ENCODE assay signal across 7 mouse cellular contexts in the genomic region with DNA sequence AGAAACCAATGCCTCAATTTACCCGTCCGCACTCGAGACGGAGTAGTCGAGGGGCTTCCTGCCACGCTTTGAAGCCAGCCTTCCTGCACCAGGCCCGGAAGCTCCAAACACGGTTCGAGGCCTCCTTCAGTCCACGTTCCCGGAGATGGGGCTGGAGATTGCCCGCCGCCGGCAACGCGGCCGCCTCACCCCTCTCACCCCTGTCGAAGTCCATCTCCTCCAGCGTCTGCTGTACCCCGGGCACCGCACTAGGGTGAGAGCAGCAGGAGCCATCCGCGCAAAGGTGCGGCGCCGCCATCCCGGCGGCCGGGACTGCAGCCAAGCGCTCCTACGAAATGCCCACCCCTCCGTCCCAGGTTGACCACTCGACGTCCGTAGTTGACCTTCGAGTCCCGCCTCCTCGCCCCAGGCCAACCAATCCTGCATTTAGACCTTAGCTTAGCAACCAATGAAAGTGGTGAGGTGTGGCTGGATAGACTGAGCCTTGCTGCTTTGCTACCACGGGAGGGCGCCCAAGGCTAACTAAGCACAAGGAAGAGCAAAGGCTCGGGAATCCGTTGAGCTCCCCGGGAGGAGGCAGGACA. TPM values are rescaled to one million over a fixed set of nuclear protein-coding genes. Genes with fewer than 3 reads are reported as not detected.
DNase-seq lines count a peak whose midpoint lies in the region; ATAC-seq lines count a peak whose summit lies in the region.

A gene (minus strand): TSS at position 558 of the 584 bp plus-strand sequence.

- H3K4me2 ChIP-seq in embryonic facial prominence, embryonic 11.5 days (ENCODE audit: low read depth, low read length): peak within 1 kb of the TSS; percentile 81
- H3K4me2 ChIP-seq in midbrain, embryonic 13.5 days (replicated peaks): peak within 1 kb of the TSS; percentile 66

- H3K36me3 ChIP-seq in embryonic facial prominence, embryonic 11.5 days (replicated peaks; ENCODE audit: control insufficient read depth, insufficient read depth, low read depth, low read length): peaks cover 18% of the 10 kb centered on the region
- H3K36me3 ChIP-seq in limb, embryonic 10.5 days: peaks cover 48% of the 10 kb centered on the region
- H3K36me3 ChIP-seq in midbrain, embryonic 13.5 days: peaks cover 44% of the 10 kb centered on the region

- peak within 1 kb of the TSS; percentile 67 for H3K4me3 ChIP-seq in embryonic facial prominence, embryonic 11.5 days (ENCODE audit: low read depth, low read length)
- peak within 1 kb of the TSS; percentile 71 for H3K4me3 ChIP-seq in limb, embryonic 10.5 days
- peak within 1 kb of the TSS; percentile 65 for H3K4me3 ChIP-seq in midbrain, embryonic 13.5 days (replicated peaks)

- H3K9ac ChIP-seq in embryonic facial prominence, embryonic 11.5 days (replicated peaks; ENCODE audit: low read length): peak within 1 kb of the TSS; percentile 84
- peak within 1 kb of the TSS; percentile 79 for H3K9ac ChIP-seq in midbrain, embryonic 13.5 days (replicated peaks)

- peak within 1 kb of the TSS; percentile 52 for H3K27ac ChIP-seq in embryonic facial prominence, embryonic 11.5 days (replicated peaks; ENCODE audit: low read depth, low read length)
- H3K27ac ChIP-seq in limb, embryonic 10.5 days: peak within 1 kb of the TSS; percentile 88
- peak within 1 kb of the TSS; percentile 80 for H3K27ac ChIP-seq in midbrain, embryonic 13.5 days

- peaks cover 10% of the 10 kb centered on the region for H3K4me1 ChIP-seq in embryonic facial prominence, embryonic 11.5 days (ENCODE audit: control insufficient read depth, insufficient read depth, low read length)
- peaks cover 50% of the 10 kb centered on the region for H3K4me1 ChIP-seq in limb, embryonic 10.5 days
- peaks cover 50% of the 10 kb centered on the region for H3K4me1 ChIP-seq in midbrain, embryonic 13.5 days (replicated peaks)

- ATAC-seq in embryonic facial prominence, embryonic 11.5 days (replicated peaks; ENCODE audit: insufficient number of reproducible peaks, low FRiP score, low TSS enrichment, low read depth): peak; percentile 95
- peak; percentile 98 for ATAC-seq in granulocyte monocyte progenitor cell, adult 5-6 weeks (replicated peaks; ENCODE audit: poor library complexity, severe bottlenecking)
- ATAC-seq in midbrain, embryonic 13.5 days: peak; percentile 97

- DNase-seq in adrenal gland, postnatal 14 days: peak; percentile 98
- peak; percentile 99 for DNase-seq in embryonic facial prominence, embryonic 11.5 days (ENCODE audit: low spot score)
- DNase-seq in kidney, adult 11 months: peak; percentile 99
- DNase-seq in limb, embryonic 10.5 days (ENCODE audit: low spot score): peak; percentile 97
- peak; percentile 87 for DNase-seq in spleen, adult 12 weeks (ENCODE audit: low spot score)

- under 1% methylated on average over 43 of the region's 43 CpGs for WGBS in embryonic facial prominence, embryonic 11.5 days
- WGBS in limb, embryonic 10.5 days: under 1% methylated on average over 43 of the region's 43 CpGs
- under 1% methylated on average over 43 of the region's 43 CpGs for WGBS in midbrain, embryonic 13.5 days

- no peaks in the 10 kb centered on the region for H3K27me3 ChIP-seq in embryonic facial prominence, embryonic 11.5 days (ENCODE audit: control insufficient read depth, insufficient read depth, low read length)
- no peaks in the 10 kb centered on the region for H3K27me3 ChIP-seq in limb, embryonic 10.5 days (ENCODE audit: low read depth, poor library complexity, severe bottlenecking)
- H3K27me3 ChIP-seq in midbrain, embryonic 13.5 days: no peaks in the 10 kb centered on the region

- no peaks in the 10 kb centered on the region for H3K9me3 ChIP-seq in embryonic facial prominence, embryonic 11.5 days (replicated peaks; ENCODE audit: control insufficient read depth, low read length)
- H3K9me3 ChIP-seq in limb, embryonic 10.5 days (replicated peaks): no peaks in the 10 kb centered on the region
- no peaks in the 10 kb centered on the region for H3K9me3 ChIP-seq in midbrain, embryonic 13.5 days

RNA-seq across cellular contexts. Expression of the gene that starts here (rescaled TPM):
- total RNA-seq in adrenal gland, postnatal 14 days (2021): 11.7 and 15.3 TPM in 2 replicates
- polyA plus RNA-seq in embryonic facial prominence, embryonic 11.5 days (2014; fragmentation: Nextera tagmentation; extraction: Ambion mirVana): 11.9 and 14.4 TPM in 2 replicates
- total RNA-seq in granulocyte monocyte progenitor cell, adult 5-6 weeks (2014; fragmentation: Nextera tagmentation): 4.9 and 6.5 TPM in 2 replicates
- total RNA-seq in granulocyte monocyte progenitor cell, adult 5-6 weeks (2017): 3.1 and 7.2 TPM in 2 replicates
- polyA plus RNA-seq in limb, embryonic 10.5 days (2016; fragmentation: Nextera tagmentation; extraction: Ambion mirVana): 19.5 and 20.3 TPM in 2 replicates
- polyA plus RNA-seq in midbrain, embryonic 13.5 days (2015; fragmentation: Nextera tagmentation; extraction: Ambion mirVana): 22.1 and 22.3 TPM in 2 replicates

Comparison
In these comparisons a context has a peak if more than half of its experiments do, and no peak if none do; other contexts are left out.
1. Peak in every context shown above with its lines: DNase-seq, ATAC-seq, H3K4me3 ChIP-seq and H3K27ac ChIP-seq.